Mouse (Mus musculus): ENCODE measurements at regions not wholly inside any gene's neighbourhood (a gene's known extent, or its start where the extent isn't known, plus 50 kb on each side); places are given as distances from the start of the nearest gene placed in this dataset.

DNA sequence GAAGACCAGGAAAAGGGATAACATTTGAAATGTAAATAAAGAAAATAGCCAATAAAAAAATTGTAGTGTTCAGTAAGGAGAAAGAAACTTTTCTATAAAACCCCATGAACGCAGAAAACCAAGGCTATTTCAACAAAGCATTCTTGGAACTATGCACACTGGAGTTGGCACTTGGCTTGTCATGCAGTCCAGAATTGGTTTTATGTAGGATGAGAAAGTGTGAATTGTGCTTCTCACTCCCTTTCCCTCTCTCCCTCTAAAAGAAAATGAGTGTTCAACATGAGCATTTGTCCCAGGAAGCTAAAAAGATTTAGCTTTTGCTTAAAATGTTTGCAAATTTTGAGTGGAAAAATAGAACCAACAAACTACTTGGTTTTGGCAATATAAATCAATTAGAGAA lies 841.6 kb upstream of the Adam24 start:
- no peaks in the 10 kb centered on the region for H3K36me3 ChIP-seq (ENCODE audit: insufficient read depth, low read length)
- no peaks in the 10 kb centered on the region for H3K4me1 ChIP-seq (replicated peaks; ENCODE audit: low read depth, low read length)
- H3K4me3 ChIP-seq (replicated peaks; ENCODE audit: low read length): no peak overlapping the region
- H3K9me3 ChIP-seq (ENCODE audit: low read length): no peaks in the 10 kb centered on the region
- H3K27me3 ChIP-seq (ENCODE audit: insufficient read depth, low read length): no peaks in the 10 kb centered on the region
- no peak for TF ChIP-seq POU5F1 (IDR thresholded peaks at IDR 0.05; ENCODE audit: borderline replicate concordance, low read length)
- TF ChIP-seq NANOG (IDR thresholded peaks at IDR 0.05; ENCODE audit: borderline replicate concordance, low read length): no peak
- TF ChIP-seq CTCF (conservative IDR thresholded peaks at IDR 0.05; ENCODE audit: low read length): no peak

DNA sequence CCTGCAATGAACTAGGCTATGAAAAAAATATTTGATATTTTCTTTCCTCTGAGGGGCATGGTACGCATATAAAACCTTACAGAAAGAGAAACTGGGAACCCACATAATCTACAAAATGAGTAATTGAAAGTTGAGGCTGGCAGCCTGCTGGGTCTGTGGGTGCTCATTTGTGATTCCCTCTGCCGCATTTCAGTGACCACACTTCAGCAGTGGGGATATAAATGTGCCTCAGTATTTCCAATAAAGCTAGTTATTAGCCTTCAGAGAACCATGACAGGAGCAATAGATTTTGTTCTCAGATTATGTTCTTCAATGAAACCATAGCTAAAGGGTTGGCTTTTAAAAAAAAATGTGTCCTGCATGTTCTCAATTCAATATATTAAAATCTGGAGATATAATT lies 828.0 kb upstream of the Adam24 start:
- H3K4me1 ChIP-seq (replicated peaks; ENCODE audit: low read depth, low read length): no peaks in the 10 kb centered on the region
- no peaks in the 10 kb centered on the region for H3K27me3 ChIP-seq (ENCODE audit: insufficient read depth, low read length)
- no peak overlapping the region for H3K4me3 ChIP-seq (replicated peaks; ENCODE audit: low read length)
- H3K36me3 ChIP-seq (ENCODE audit: insufficient read depth, low read length): no peaks in the 10 kb centered on the region
- TF ChIP-seq POU5F1 (IDR thresholded peaks at IDR 0.05; ENCODE audit: borderline replicate concordance, low read length): no peak
- TF ChIP-seq NANOG (IDR thresholded peaks at IDR 0.05; ENCODE audit: borderline replicate concordance, low read length): no peak
- no peak for TF ChIP-seq CTCF (conservative IDR thresholded peaks at IDR 0.05; ENCODE audit: low read length)
- H3K9me3 ChIP-seq (ENCODE audit: low read length): no peaks in the 10 kb centered on the region

DNA sequence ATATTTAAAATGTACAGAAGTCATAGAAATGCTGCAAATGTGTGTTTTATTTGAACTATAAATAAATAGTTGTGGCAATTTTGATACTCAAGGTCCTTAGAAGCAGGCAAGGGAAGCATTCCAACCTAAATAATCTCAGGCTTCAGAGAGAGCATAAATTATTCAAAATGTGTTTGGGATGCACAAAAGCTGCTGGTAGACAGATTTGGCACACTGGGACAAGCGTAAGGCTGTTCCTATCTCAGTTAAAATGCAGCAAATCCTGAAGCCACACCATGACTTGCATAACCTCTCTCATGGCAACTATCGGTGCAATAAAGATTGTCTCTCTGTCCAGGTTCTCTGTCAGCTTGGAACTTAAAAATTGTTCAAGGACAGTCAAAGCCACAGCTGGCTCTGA lies 812.3 kb upstream of the Adam24 start:
- H3K4me3 ChIP-seq (replicated peaks; ENCODE audit: low read length): no peak overlapping the region
- no peaks in the 10 kb centered on the region for H3K36me3 ChIP-seq (ENCODE audit: insufficient read depth, low read length)
- H3K4me1 ChIP-seq (replicated peaks; ENCODE audit: low read depth, low read length): no peaks in the 10 kb centered on the region
- no peaks in the 10 kb centered on the region for H3K9me3 ChIP-seq (ENCODE audit: low read length)
- H3K27me3 ChIP-seq (ENCODE audit: insufficient read depth, low read length): no peaks in the 10 kb centered on the region
- no peak for TF ChIP-seq CTCF (conservative IDR thresholded peaks at IDR 0.05; ENCODE audit: low read length)
- TF ChIP-seq NANOG (IDR thresholded peaks at IDR 0.05; ENCODE audit: borderline replicate concordance, low read length): no peak
- TF ChIP-seq POU5F1 (IDR thresholded peaks at IDR 0.05; ENCODE audit: borderline replicate concordance, low read length): no peak

DNA sequence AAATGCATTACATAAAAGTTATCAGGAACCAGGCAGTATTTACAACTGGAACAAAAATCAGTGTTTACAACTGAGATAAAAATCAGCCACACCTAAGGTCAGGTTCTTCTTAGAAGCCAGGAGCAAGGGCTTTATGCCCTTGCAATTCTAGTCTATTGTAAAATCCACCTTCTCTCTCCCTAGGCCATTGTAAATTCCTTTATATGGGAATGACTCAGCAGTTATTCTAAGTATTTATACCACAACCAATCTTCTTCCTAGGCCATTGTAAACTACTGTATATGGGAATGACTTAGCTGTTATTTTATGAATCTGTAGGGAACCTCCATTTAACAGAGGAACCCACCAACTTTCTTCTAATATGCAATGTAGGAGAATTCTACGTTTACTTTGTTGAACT lies 772.6 kb upstream of the Adam24 start:
- H3K36me3 ChIP-seq (ENCODE audit: insufficient read depth, low read length): no peaks in the 10 kb centered on the region
- no peaks in the 10 kb centered on the region for H3K27me3 ChIP-seq (ENCODE audit: insufficient read depth, low read length)
- TF ChIP-seq CTCF (conservative IDR thresholded peaks at IDR 0.05; ENCODE audit: low read length) (no peak), NANOG (IDR thresholded peaks at IDR 0.05; ENCODE audit: borderline replicate concordance, low read length) (no peak), POU5F1 (IDR thresholded peaks at IDR 0.05; ENCODE audit: borderline replicate concordance, low read length) (no peak)
- no peak overlapping the region for H3K4me3 ChIP-seq (replicated peaks; ENCODE audit: low read length)
- H3K9me3 ChIP-seq (ENCODE audit: low read length): no peaks in the 10 kb centered on the region
- no peaks in the 10 kb centered on the region for H3K4me1 ChIP-seq (replicated peaks; ENCODE audit: low read depth, low read length)

DNA sequence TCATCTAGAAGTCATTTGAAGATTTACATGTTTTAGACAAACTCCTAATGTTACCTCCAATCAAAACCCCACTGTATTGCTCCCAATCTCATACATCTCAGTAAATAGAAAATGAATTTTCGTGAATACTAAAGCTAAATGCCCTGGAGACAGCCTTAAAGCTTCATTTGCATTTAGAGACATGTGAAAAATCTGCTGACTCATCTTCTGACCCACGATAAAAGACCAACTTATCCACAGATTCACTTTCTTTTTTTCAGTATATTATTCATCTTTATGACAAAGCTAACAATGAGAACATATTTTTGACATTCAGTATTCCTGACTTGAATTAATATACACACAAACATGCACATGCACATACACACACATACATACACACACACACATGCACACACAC lies 762.0 kb upstream of the Adam24 start:
- H3K4me1 ChIP-seq (replicated peaks; ENCODE audit: low read depth, low read length): no peaks in the 10 kb centered on the region
- H3K36me3 ChIP-seq (ENCODE audit: insufficient read depth, low read length): no peaks in the 10 kb centered on the region
- H3K9me3 ChIP-seq (ENCODE audit: low read length): no peaks in the 10 kb centered on the region
- TF ChIP-seq POU5F1 (IDR thresholded peaks at IDR 0.05; ENCODE audit: borderline replicate concordance, low read length) (no peak), NANOG (IDR thresholded peaks at IDR 0.05; ENCODE audit: borderline replicate concordance, low read length) (no peak), CTCF (conservative IDR thresholded peaks at IDR 0.05; ENCODE audit: low read length) (no peak)
- H3K4me3 ChIP-seq (replicated peaks; ENCODE audit: low read length): no peak overlapping the region
- H3K27me3 ChIP-seq (ENCODE audit: insufficient read depth, low read length): no peaks in the 10 kb centered on the region

DNA sequence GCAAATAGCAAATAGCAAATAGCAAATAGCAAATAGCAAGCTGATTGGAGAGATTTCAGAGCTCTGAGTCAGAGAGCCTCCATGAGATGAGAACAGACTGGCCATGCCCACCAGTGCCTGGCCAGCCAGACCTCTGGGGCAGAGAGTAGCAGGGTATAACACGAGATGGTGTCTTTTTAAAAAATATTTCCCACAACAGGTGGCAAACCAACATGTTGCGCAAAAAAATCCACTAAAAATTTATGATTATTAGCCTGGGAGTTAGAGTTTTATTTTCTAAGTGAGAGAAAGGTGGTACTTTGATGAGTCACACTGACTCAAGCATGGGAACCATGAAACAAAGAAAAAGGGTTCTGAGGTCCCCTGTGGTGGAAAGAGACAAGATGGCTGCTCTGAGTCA lies 753.5 kb upstream of the Adam24 start:
- no peaks in the 10 kb centered on the region for H3K9me3 ChIP-seq (ENCODE audit: low read length)
- H3K27me3 ChIP-seq (ENCODE audit: insufficient read depth, low read length): no peaks in the 10 kb centered on the region
- TF ChIP-seq NANOG (IDR thresholded peaks at IDR 0.05; ENCODE audit: borderline replicate concordance, low read length) (no peak), POU5F1 (IDR thresholded peaks at IDR 0.05; ENCODE audit: borderline replicate concordance, low read length) (no peak), CTCF (conservative IDR thresholded peaks at IDR 0.05; ENCODE audit: low read length) (no peak)
- H3K36me3 ChIP-seq (ENCODE audit: insufficient read depth, low read length): no peaks in the 10 kb centered on the region
- H3K4me3 ChIP-seq (replicated peaks; ENCODE audit: low read length): no peak overlapping the region
- H3K4me1 ChIP-seq (replicated peaks; ENCODE audit: low read depth, low read length): no peaks in the 10 kb centered on the region

DNA sequence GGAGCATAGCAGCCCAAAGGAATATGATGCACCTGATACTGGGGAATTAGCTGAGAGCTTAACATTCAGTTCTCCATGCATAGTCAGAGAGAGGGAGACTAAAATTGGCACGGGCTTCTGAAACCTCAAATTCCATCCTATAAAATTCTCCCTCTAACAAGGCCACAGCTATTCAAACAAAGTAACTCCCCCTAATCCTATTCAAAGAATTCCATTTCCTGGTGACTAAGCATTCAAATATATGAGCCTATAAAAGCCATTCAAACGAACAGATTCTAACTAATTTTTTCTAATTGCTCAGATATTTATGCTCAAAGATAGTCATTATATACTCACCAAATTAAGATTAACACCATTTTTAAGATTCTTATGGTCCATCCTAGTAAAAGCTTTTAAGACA lies 751.1 kb upstream of the Adam24 start:
- Histone ChIP-seq H3K27me3 (ENCODE audit: insufficient read depth, low read length) (no peaks in the 10 kb centered on the region), H3K4me3 (replicated peaks; ENCODE audit: low read length) (no peak overlapping the region), H3K9me3 (ENCODE audit: low read length) (no peaks in the 10 kb centered on the region), H3K4me1 (replicated peaks; ENCODE audit: low read depth, low read length) (no peaks in the 10 kb centered on the region), H3K36me3 (ENCODE audit: insufficient read depth, low read length) (no peaks in the 10 kb centered on the region)
- TF ChIP-seq POU5F1 (IDR thresholded peaks at IDR 0.05; ENCODE audit: borderline replicate concordance, low read length) (no peak), NANOG (IDR thresholded peaks at IDR 0.05; ENCODE audit: borderline replicate concordance, low read length) (no peak), CTCF (conservative IDR thresholded peaks at IDR 0.05; ENCODE audit: low read length) (no peak)

DNA sequence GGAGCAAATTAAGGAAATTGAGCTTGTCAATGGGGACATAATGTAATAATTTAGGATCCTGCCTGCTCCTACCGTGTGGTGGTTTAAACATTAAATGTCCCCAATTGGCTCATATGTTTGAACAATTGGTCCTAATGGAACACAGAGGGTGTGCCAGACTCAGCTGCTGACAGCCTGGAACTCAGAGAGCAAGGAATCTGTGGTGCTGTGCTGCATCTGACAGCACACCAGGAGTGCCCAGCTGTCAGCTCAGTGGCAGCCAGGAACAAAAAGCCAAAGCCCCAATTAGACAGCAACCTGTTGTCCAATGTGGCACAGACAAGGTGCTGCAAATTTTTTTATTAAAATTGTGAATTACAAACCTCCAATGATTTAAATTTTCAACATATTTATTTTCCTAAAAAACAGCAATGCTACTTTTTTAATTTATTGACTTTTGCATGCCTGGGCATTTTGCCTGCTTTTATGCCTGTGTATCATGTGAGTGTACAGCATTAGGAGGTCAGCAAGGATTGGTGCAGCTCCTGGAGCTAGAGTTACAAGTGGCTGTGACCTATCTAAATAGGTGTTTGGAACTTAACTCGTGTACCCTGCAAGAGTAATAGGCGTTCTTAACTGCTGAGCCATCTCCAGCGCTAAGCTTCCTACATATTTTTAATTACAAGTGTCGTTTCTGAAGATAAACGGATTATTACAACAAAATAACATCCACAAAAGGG lies 724.5 kb upstream of the Adam24 start:
- no peaks in the 10 kb centered on the region for H3K36me3 ChIP-seq (ENCODE audit: insufficient read depth, low read length)
- no peak for TF ChIP-seq NANOG (IDR thresholded peaks at IDR 0.05; ENCODE audit: borderline replicate concordance, low read length)
- no peak for TF ChIP-seq CTCF (conservative IDR thresholded peaks at IDR 0.05; ENCODE audit: low read length)
- no peaks in the 10 kb centered on the region for H3K9me3 ChIP-seq (ENCODE audit: low read length)

DNA sequence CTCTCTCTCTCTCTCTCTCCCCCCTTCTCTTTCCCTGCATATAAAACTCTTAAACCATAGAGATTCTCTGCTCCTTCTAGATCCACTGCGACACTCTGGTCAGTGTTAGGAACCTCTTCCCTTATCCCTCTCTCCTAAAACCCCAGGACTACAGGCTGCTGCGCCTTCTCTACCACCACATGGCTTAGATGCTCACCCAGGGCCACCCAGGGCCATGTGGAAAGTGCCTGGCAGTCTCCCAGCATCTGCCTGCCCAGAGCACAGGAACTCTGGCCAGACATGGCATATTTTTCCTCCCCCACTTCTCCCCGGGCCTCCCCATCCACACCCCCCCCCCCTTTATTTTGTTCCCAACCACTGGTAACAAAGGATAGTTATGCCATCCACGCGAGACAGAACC lies 720.4 kb upstream of the Adam24 start:
- H3K4me3 ChIP-seq (replicated peaks; ENCODE audit: low read length): no peak overlapping the region
- no peaks in the 10 kb centered on the region for H3K36me3 ChIP-seq (ENCODE audit: insufficient read depth, low read length)
- H3K9me3 ChIP-seq (ENCODE audit: low read length): no peaks in the 10 kb centered on the region
- TF ChIP-seq NANOG (IDR thresholded peaks at IDR 0.05; ENCODE audit: borderline replicate concordance, low read length) (no peak), POU5F1 (IDR thresholded peaks at IDR 0.05; ENCODE audit: borderline replicate concordance, low read length) (no peak), CTCF (conservative IDR thresholded peaks at IDR 0.05; ENCODE audit: low read length) (no peak)
- no peaks in the 10 kb centered on the region for H3K27me3 ChIP-seq (ENCODE audit: insufficient read depth, low read length)
- no peaks in the 10 kb centered on the region for H3K4me1 ChIP-seq (replicated peaks; ENCODE audit: low read depth, low read length)

More for the DNA sequence above, 724.5 kb upstream of the Adam24 start:
- H3K27me3 ChIP-seq (ENCODE audit: insufficient read depth, low read length): no peaks in the 10 kb centered on the region
- H3K4me1 ChIP-seq (replicated peaks; ENCODE audit: low read depth, low read length): no peaks in the 10 kb centered on the region
- no peak overlapping the region for H3K4me3 ChIP-seq (replicated peaks; ENCODE audit: low read length)
